Mouse (Mus musculus): ENCODE measurements around the gene Gnpnat1. TPM values are rescaled to one million over a fixed set of nuclear protein-coding genes. Genes with fewer than 3 reads are reported as not detected.

Gnpnat1 gene
- polyA plus RNA-seq, 1 experiment: 16.2 TPM

DNA sequence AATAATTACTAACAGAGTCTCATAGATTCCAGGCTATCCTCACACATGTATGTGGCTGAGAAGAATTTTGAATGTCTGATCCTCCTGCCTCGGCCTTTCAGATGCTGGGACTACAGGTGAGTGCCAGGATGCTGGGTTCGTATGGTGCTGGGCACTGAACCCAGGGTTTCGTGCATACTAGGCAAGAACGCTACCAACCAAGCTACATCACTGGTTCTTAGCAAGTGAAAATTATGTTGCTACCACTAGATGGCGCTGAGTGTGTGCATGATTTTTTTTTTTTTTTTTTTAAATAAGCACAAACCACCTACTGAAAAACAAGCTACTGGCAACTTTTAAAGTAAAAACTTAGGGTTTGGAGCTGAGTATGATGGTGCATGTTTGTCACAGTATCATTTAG, 18.5 kb upstream of the Gnpnat1 start:
- no peak overlapping the region for H3K27ac ChIP-seq (ENCODE audit: control insufficient read depth, insufficient read depth, low read depth, low read length, poor library complexity)
- TF ChIP-seq CTCF (IDR thresholded peaks at IDR 0.05; ENCODE audit: control insufficient read depth, insufficient read depth, low read length) (0 out of 2 replicates have a peak, but pooled peaks have one; percentile 14), POLR2A (IDR thresholded peaks at IDR 0.05; ENCODE audit: borderline replicate concordance, control insufficient read depth, low read depth, low read length) (no peak)
- H3K4me3 ChIP-seq (replicated peaks; ENCODE audit: control insufficient read depth, low read depth, low read length): no peak overlapping the region
- H3K4me1 ChIP-seq (ENCODE audit: control insufficient read depth, insufficient read depth, low read length): no peaks in the 10 kb centered on the region; the same call in 1 of the 2 replicates
- 7% methylated on average over 5 of the region's 5 CpGs for WGBS

DNA sequence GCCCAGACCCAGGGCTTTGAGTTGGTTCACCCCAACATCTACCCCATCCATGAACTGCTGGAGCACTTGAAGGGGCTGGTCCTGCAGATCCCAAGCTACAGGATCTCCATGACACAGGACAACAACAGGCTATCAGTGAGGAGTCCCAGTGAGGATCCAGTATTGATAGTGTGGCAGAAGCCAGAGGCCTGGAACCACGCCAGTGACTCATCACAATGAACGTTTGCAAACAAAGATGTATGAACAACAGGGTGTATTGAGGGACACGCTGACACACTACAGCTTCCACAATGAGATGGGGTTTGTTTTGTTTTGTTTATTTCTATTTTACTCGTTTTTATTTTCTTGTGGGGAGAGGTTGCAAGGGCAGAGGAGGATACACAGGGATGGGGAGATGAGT, 17.7 kb upstream of the Gnpnat1 start:
- TF ChIP-seq POLR2A (IDR thresholded peaks at IDR 0.05; ENCODE audit: borderline replicate concordance, control insufficient read depth, low read depth, low read length) (no peak), CTCF (IDR thresholded peaks at IDR 0.05; ENCODE audit: control insufficient read depth, insufficient read depth, low read length) (no peak)
- Histone ChIP-seq H3K4me3 (replicated peaks; ENCODE audit: control insufficient read depth, low read depth, low read length) (no peak overlapping the region), H3K4me1 (ENCODE audit: control insufficient read depth, insufficient read depth, low read length) (no peaks in the 10 kb centered on the region; the same call in 1 of the 2 replicates), H3K27ac (ENCODE audit: control insufficient read depth, insufficient read depth, low read depth, low read length, poor library complexity) (no peak overlapping the region)
- WGBS: 50% methylated on average over 4 of the region's 4 CpGs

DNA sequence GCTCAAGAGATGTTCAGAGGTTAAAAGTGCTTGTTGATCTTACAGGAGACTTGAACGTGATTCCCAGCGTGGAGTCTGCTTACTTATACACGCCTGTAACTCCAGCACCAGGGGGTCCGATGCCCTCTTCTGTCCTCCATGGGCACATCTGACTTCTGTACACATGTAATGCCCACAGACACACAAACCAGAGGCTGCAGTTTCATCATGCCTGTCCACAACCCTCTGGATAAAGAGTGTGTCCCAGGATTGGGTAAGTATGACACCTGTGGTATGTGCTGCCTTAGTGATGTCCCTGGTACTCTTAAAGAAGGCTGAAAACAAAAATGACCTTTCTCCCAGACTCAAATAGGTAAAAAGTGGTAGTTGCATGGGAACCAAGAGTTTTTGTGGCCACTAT, 14.6 kb upstream of the Gnpnat1 start:
- 71% methylated on average over 4 of the region's 4 CpGs for WGBS
- TF ChIP-seq CTCF (IDR thresholded peaks at IDR 0.05; ENCODE audit: control insufficient read depth, insufficient read depth, low read length): no peak
- TF ChIP-seq POLR2A (IDR thresholded peaks at IDR 0.05; ENCODE audit: borderline replicate concordance, control insufficient read depth, low read depth, low read length): no peak
- Histone ChIP-seq H3K4me1 (ENCODE audit: control insufficient read depth, insufficient read depth, low read length) (no peaks in the 10 kb centered on the region), H3K4me3 (replicated peaks; ENCODE audit: control insufficient read depth, low read depth, low read length) (no peak overlapping the region), H3K27ac (ENCODE audit: control insufficient read depth, insufficient read depth, low read depth, low read length, poor library complexity) (no peak overlapping the region)

DNA sequence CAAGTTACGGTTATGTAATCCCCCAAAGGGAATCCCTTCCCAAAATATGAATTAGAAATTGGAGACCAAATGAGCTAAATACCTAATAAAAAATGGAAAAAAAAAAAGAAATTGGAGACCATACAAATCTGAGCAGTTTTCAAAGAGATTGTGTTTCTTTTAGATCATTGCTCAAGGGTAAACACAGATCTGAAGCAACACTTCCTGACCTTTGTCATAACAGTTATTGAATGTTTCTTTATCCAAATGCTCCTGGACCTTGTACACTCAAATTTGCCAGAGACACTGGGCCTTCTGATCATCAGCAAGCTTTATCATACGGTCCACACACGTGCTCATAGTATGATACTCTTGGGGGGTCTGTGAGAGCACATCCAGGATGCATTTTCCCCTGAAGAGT, 13.8 kb upstream of the Gnpnat1 start:
- Histone ChIP-seq H3K4me3 (replicated peaks; ENCODE audit: control insufficient read depth, low read depth, low read length) (no peak overlapping the region), H3K27ac (ENCODE audit: control insufficient read depth, insufficient read depth, low read depth, low read length, poor library complexity) (no peak overlapping the region)
- TF ChIP-seq POLR2A (IDR thresholded peaks at IDR 0.05; ENCODE audit: borderline replicate concordance, control insufficient read depth, low read depth, low read length): no peak
- no peak for TF ChIP-seq CTCF (IDR thresholded peaks at IDR 0.05; ENCODE audit: control insufficient read depth, insufficient read depth, low read length)

DNA sequence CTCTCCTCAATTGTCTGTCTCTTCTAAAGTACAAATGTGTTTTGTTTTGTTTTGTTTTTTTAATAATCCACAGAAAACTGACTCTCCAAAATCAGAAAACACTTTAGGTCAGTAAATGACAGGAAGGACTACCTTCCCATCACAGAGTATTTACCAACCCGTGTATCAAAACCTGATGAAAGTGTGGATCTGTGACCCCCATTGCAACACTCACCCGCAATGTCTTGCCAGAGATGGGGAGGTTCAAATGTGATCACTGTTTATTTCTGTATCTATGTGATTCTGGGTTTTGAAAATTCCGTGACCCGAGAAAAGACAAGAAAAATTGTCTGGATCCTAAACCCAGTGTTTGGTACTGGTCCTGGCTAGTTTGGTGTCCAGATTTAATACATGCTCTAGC, 11.6 kb upstream of the Gnpnat1 start:
- Histone ChIP-seq H3K27ac (ENCODE audit: control insufficient read depth, insufficient read depth, low read depth, low read length, poor library complexity) (no peak overlapping the region), H3K4me3 (replicated peaks; ENCODE audit: control insufficient read depth, low read depth, low read length) (no peak overlapping the region), H3K4me1 (ENCODE audit: control insufficient read depth, insufficient read depth, low read length) (no peaks in the 10 kb centered on the region)
- WGBS: 72% methylated on average over 4 of the region's 4 CpGs
- no peak for TF ChIP-seq POLR2A (IDR thresholded peaks at IDR 0.05; ENCODE audit: borderline replicate concordance, control insufficient read depth, low read depth, low read length)
- TF ChIP-seq CTCF (IDR thresholded peaks at IDR 0.05; ENCODE audit: control insufficient read depth, insufficient read depth, low read length): no peak

More for the DNA sequence above, 13.8 kb upstream of the Gnpnat1 start:
- 77% methylated on average over 3 of the region's 3 CpGs for WGBS
- H3K4me1 ChIP-seq (ENCODE audit: control insufficient read depth, insufficient read depth, low read length): no peaks in the 10 kb centered on the region

DNA sequence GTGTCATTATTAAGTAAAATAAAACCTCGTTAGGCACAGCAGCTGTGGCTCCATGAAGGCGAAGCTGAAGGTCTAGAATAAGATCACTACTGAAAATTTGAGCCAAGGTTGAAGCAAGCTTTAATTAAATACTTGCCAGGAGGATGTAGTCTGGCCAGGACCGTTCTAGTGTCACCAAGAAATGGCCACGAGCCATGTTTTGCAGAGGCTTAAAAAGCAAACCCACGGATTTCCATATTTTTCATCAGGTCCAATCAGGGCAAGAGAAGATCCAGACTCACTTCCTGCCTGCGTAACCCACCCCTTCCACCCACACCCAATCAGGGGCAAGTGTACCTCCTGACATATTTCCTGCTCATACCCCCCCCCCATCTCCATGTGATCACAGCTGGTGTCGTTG, 1.1 kb downstream of the Gnpnat1 start:
- WGBS: 68% methylated on average over 7 of the region's 7 CpGs
- Histone ChIP-seq H3K4me3 (replicated peaks; ENCODE audit: control insufficient read depth, low read depth, low read length) (no peak overlapping the region), H3K4me1 (ENCODE audit: control insufficient read depth, insufficient read depth, low read length) (no peaks in the 10 kb centered on the region), H3K27ac (ENCODE audit: control insufficient read depth, insufficient read depth, low read depth, low read length, poor library complexity) (no peak overlapping the region)
- no peak for TF ChIP-seq POLR2A (IDR thresholded peaks at IDR 0.05; ENCODE audit: borderline replicate concordance, control insufficient read depth, low read depth, low read length)
- no peak for TF ChIP-seq CTCF (IDR thresholded peaks at IDR 0.05; ENCODE audit: control insufficient read depth, insufficient read depth, low read length)

DNA sequence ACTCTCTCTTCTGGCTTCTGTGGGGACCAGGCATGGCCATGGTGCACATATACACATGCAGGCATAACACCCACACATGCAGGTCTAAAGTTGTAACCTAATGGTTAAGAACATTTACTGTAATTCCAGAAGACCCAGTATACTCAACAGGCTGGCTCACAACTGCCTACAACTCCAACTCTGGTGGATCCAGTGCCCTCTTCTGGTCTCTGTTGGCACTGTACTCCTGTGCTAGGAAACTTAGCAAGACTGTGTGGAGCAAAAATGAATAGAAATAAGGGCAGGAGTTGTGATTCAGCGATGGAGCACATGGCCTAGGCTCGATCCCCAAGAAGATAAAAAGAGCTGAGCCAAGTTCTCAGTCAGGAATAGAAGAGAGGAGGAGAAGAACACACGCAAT, 4.9 kb downstream of the Gnpnat1 start:
- TF ChIP-seq POLR2A (IDR thresholded peaks at IDR 0.05; ENCODE audit: borderline replicate concordance, control insufficient read depth, low read depth, low read length) (no peak), CTCF (IDR thresholded peaks at IDR 0.05; ENCODE audit: control insufficient read depth, insufficient read depth, low read length) (no peak)
- no peak overlapping the region for H3K27ac ChIP-seq (ENCODE audit: control insufficient read depth, insufficient read depth, low read depth, low read length, poor library complexity)
- 72% methylated on average over 3 of the region's 3 CpGs for WGBS
- H3K4me3 ChIP-seq (replicated peaks; ENCODE audit: control insufficient read depth, low read depth, low read length): no peak overlapping the region
- H3K4me1 ChIP-seq (ENCODE audit: control insufficient read depth, insufficient read depth, low read length): no peaks in the 10 kb centered on the region

DNA sequence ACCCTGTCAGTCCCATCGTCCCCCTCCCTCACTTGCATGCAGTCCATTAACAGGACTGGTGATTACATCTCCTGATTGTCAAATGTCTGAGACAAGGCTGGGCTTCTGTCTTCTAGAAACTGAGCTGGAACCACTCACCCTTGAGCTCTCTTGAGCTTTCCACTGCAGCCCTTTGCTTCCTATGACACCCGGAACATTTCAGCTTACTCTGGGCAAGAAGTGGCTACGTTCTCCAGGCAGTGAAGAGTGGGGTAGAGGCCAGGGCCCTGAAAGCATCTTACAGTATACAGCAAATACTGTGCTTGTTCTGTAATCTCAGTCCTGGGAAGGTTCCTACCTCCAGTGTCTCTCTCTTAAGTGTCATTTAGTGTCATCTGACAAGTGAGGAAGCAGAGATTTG, 15.5 kb downstream of the Gnpnat1 start:
- WGBS: 7% methylated on average over 3 of the region's 3 CpGs

More for the DNA sequence above, 15.5 kb downstream of the Gnpnat1 start:
- Histone ChIP-seq H3K4me3 (replicated peaks; ENCODE audit: control insufficient read depth, low read depth, low read length) (peak overlapping the region; percentile 72), H3K27ac (ENCODE audit: control insufficient read depth, insufficient read depth, low read depth, low read length, poor library complexity) (no peak overlapping the region), H3K4me1 (ENCODE audit: control insufficient read depth, insufficient read depth, low read length) (no peaks in the 10 kb centered on the region)
- no peak for TF ChIP-seq CTCF (IDR thresholded peaks at IDR 0.05; ENCODE audit: control insufficient read depth, insufficient read depth, low read length)
- TF ChIP-seq POLR2A (IDR thresholded peaks at IDR 0.05; ENCODE audit: borderline replicate concordance, control insufficient read depth, low read depth, low read length): no peak

Data from bone marrow, adult 2 months (tissue).